Mouse (Mus musculus) granulocyte monocyte progenitor cell, adult 5-6 weeks (primary cell): ENCODE results near the gene Cav2. TPM values are rescaled to one million over a fixed set of nuclear protein-coding genes. Genes with fewer than 3 reads are reported as not detected.

ENCODE experiments used
- ATAC-seq: replicated peaks from 2 replicates; pipeline ENCODE4 v1.8.0; 2016; ENCODE audit warnings: mild to moderate bottlenecking, moderate TSS enrichment, inconsistent platforms; ENCODE audit not compliant: poor library complexity, severe bottlenecking
- total RNA-seq, 2 experiments: library from RNA; stranded (forward) in 1 of 2; stranded (reverse) in 1 of 2; fragments of 200-712, 200-1000 nt in 1 of 2; fragments of >200 nt in 1 of 2; fragmentation: Nextera tagmentation in 1 of 2; gene quantifications; 2 replicates each; pipeline ENCODE4 v1.2.3; 2014 to 2017

The Cav2 gene
- total RNA-seq, 2 experiments from 2014 or later, result 0.57 to 1.5 TPM

- no peak for ATAC-seq
Measured at GRCm38 (mm10) chr6:17308661-17309060, 27.7 kb downstream of the Cav2 start.

DNA sequence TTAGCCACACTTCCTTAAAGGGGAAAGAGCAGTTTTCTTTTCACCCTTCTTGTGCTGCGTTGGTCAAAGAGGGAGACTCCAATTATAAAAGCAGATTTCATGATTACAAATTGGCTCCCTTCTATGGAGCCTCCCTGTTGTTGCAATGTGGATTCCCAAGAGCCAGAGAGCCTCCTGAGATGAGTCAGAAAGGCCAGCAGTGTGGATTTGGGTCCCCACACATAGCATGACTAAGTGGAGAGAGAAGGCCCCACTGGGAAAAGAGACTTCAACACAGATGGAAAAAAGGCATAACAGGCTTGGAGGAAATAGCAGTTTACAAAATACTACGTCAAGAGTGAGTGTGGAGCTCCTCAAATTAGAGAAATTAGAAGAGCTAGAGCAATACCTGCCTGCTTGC lies 28.3 kb downstream of the Cav2 start:
- ATAC-seq, result no peak

GRCm38 (mm10) chr6:17314241-17314640 lies 33.3 kb downstream of the Cav2 start:
- no peak for ATAC-seq

GRCm38 (mm10) chr6:17314659-17315616 lies 34.0 kb downstream of the Cav2 start:
- ATAC-seq, result no peak

DNA sequence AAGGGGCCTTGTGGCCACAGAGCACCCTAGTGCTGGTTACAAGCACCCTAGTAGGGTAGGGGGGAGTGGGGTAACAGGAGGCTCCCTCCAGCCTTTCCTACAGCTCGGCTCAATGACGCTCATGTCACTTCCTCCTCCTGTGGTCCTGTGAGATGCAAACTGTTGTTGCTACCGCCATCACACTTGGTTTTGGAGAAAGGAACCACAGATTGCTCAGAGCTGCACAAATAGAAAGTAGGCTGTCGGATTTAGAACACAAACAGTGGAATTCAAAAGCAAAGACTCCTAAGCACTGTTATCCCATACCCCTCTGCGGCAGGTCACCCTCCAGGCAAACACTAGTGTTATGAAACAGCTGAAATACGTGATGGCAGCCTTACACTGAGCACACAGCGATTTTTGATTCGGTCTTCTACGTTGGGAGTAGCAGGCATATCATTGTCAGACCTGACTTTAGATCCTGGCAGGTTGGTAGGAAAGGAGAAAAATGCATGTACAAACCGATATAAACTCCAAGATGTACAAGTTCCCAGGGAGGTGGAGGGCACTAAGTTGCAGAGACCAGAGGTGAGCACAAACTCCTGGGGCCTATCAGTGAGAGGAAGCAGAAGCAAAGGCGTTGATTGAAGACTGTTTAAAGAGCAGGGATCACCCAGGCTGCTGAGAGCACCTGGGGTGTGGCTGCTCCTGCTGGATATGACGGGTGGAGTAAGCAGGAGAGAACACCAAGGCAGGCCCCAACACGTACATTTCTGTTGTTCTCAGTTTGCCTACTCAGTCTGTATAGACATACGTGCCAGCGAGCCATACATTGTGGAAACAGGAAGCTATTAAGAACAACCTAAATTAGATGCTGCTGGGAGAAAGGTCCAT lies 35.5 kb downstream of the Cav2 start:
- ATAC-seq, result no peak

DNA sequence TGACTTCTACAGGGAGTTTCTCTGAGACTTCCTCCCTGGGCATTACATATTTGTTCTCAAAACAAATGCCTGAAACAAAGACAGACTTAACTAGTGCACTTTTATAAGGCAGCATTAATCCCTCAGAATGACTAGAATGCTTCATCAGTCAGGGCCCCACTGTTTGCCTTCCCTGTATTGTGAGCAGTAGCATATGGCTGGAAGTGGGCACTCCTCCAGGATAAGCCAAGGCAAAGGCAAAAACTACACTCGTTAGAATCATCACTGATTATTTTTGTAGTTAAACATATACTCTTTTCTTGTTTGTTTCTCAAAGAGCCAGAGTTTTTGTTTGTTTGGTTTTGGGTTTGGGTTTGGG lies 36.2 kb downstream of the Cav2 start:
- no peak for ATAC-seq

- no peak for ATAC-seq
Measured at GRCm38 (mm10) chr6:17317944-17318343, 37.0 kb downstream of the Cav2 start.

- ATAC-seq, result no peak
Measured at GRCm38 (mm10) chr6:17321976-17322375, 41.0 kb downstream of the Cav2 start.

- no peak for ATAC-seq
Measured at GRCm38 (mm10) chr6:17327216-17327615, 46.2 kb downstream of the Cav2 start.

DNA sequence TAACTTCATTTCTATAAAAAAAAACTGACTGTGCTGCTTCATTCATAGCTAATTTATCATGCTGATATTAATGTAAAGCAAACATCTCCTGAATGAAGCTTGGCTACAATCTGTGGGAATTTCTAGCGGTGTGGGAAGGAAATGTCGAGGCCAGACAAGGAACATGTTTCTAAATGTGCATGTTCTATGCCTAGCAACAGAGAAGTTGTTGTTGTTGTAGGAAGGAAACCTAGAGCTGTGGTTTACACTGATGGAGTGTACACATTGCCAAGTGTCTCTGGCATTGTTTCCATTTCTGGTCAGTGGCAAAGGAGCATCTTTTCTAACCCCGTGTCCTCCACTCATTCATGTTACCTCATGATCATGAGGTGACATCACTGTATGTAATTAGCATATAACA lies 48.8 kb downstream of the Cav2 start:
- no peak for ATAC-seq

DNA sequence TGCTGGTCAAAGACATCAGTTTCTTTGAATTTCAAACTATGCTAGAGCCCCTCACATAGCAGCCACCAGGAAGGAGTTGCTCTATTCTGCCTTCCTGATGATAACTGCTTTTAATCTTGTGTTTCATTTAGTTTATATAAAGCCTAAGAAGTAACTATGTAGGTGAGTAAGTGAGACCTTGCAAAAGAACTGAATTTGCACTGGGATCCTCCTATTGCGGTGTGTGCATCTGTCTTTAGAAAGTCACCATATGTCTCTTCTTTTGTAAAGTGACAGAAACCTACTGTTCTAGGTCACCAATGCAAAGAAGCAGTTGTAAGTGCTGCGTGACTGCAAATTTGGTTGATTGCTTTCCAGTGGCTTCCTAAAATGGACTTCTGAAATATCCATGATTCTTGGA lies 56.7 kb downstream of the Cav2 start:
- no peak for ATAC-seq

Other genes starting within 250 kb of the Cav2 start
- gene Tes, start 216.0 kb upstream of the Cav2 start, total RNA-seq (2014; fragmentation: Nextera tagmentation), result 27.5 and 37.4 TPM in 2 replicates
- gene Tes, start 216.0 kb upstream of the Cav2 start, total RNA-seq (2017), result 40.0 and 47.5 TPM in 2 replicates
- gene Cav1, start 25.1 kb downstream of the Cav2 start, total RNA-seq (2014; fragmentation: Nextera tagmentation), result not detected in 2 replicates
- not detected in 2 replicates for gene Cav1, start 25.1 kb downstream of the Cav2 start, total RNA-seq (2017)
- 29.6 and 29.9 TPM in 2 replicates for gene Met, start 182.6 kb downstream of the Cav2 start, total RNA-seq (2014; fragmentation: Nextera tagmentation)
- 30.6 and 32.9 TPM in 2 replicates for gene Met, start 182.6 kb downstream of the Cav2 start, total RNA-seq (2017)